Mouse (Mus musculus) G1E (cell line): ENCODE data around the gene Nhlrc2.

Experiments
- POLR2AphosphoS5 ChIP-seq: IDR thresholded peaks from 2 replicates; pipeline ENCODE4 v1.6.1; 2012; ENCODE audit warnings: low read depth, low read length, inconsistent platforms; ENCODE audit not compliant: insufficient replicate concordance
- TAL1 ChIP-seq: conservative IDR thresholded peaks from 2 replicates; pipeline ENCODE4 v1.6.1; 2012; ENCODE audit warnings: low read depth, low read length, inconsistent platforms, mixed read lengths

DNA sequence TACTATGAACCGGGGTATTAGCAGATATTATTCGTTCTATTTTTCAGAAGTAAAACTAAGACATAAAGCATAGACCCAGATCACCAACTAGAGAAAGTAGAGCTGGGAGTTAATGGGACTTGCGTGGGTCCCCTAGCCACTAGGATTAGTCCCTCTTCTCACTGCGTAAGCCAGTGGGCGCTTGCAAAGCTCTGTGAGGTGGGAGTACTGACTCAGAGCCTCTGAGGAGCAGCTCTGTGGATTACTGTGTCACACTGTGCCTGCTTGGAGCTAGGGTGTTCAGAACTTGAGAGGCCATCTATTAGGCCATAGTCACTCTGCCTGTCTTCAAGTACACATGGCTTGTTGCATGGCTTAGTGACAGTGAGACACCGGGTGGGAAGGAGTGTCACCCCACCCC is 25.1 kb downstream of the Nhlrc2 start:
- TF ChIP-seq TAL1 (no peak), POLR2AphosphoS5 (no peak)
